Mouse (Mus musculus) midbrain, embryonic 15.5 days (tissue): Measurements from ENCODE around the gene Dgkd. TPM values are rescaled to one million over a fixed set of nuclear protein-coding genes. Genes with fewer than 3 reads are reported as not detected.

ENCODE experiments used
- ATAC-seq: fragments of 200-750 bp; cut with Nextera tagmentation; replicated peaks from 2 replicates; pipeline ENCODE4 v1.8.0; 2017; ENCODE audit warnings: moderate TSS enrichment
- H3K27ac ChIP-seq: fragments of 300-500 bp; sonication (generic); 2 replicates; pipeline ENCODE4 v1.5.1; 2015; ENCODE audit warnings: mild to moderate bottlenecking, inconsistent platforms
- H3K27me3 ChIP-seq: fragments of 300-500 bp; sonication (generic); replicated peaks from 2 replicates; pipeline ENCODE4 v1.6.1; 2015; ENCODE audit warnings: inconsistent platforms
- H3K36me3 ChIP-seq: fragments of 300-500 bp; sonication (generic); replicated peaks from 2 replicates; pipeline ENCODE4 v1.6.1; 2015; ENCODE audit warnings: inconsistent platforms
- H3K4me1 ChIP-seq: fragments of 300-500 bp; sonication (generic); 2 replicates; pipeline ENCODE4 v1.6.1; 2015; ENCODE audit warnings: inconsistent platforms
- H3K4me2 ChIP-seq: fragments of 300-500 bp; sonication (generic); 2 replicates; pipeline ENCODE4 v1.6.1; 2015; ENCODE audit warnings: inconsistent platforms, mild to moderate bottlenecking, moderate library complexity
- H3K4me3 ChIP-seq: fragments of 300-500 bp; sonication (generic); 2 replicates; pipeline ENCODE4 v1.5.1; 2015; ENCODE audit warnings: mild to moderate bottlenecking, inconsistent platforms
- H3K9ac ChIP-seq: fragments of 300-500 bp; sonication (generic); 2 replicates; pipeline ENCODE4 v1.6.1; 2015; ENCODE audit warnings: mild to moderate bottlenecking, inconsistent platforms
- H3K9me3 ChIP-seq: fragments of 300-500 bp; sonication (generic); 2 replicates; pipeline ENCODE4 v1.6.1; 2016; ENCODE audit warnings: inconsistent platforms
- WGBS: fragments of 180-500 bp; shearing (Covaris S2); methylation state at CpG from one replicate; pipeline ENCODE4 v1.1.7; 2015; ENCODE audit warnings: mixed read lengths; 5-methylcytosine and 5-hydroxymethylcytosine counted together
- polyA plus RNA-seq: library from polyadenylated mRNA; unstranded; fragments of >200 nt; fragmentation: Nextera tagmentation; extraction: Ambion mirVana; gene quantifications from 2 replicates; pipeline ENCODE4 v1.2.1, GENCODE M21; 2015

Dgkd gene
- polyA plus RNA-seq, 1 experiment from 2014 or later = 52.8 TPM

GRCm38 (mm10) chr1:87900979-87901378 lies 47.9 kb downstream of the Dgkd start:
- H3K4me2 ChIP-seq = no peak overlapping the region
- WGBS = 96% methylated on average over 6 of the region's 6 CpGs
- no peak overlapping the region for H3K27ac ChIP-seq
- H3K36me3 ChIP-seq = no peaks in the 10 kb centered on the region
- no peaks in the 10 kb centered on the region for H3K9me3 ChIP-seq
- no peak overlapping the region for H3K4me3 ChIP-seq
- H3K4me1 ChIP-seq = no peaks in the 10 kb centered on the region
- no peak overlapping the region for H3K9ac ChIP-seq
- ATAC-seq = no peak
- H3K27me3 ChIP-seq = no peaks in the 10 kb centered on the region

GRCm38 (mm10) chr1:87902186-87902585 lies 49.1 kb downstream of the Dgkd start:
- H3K4me3 ChIP-seq = no peak overlapping the region
- no peak for ATAC-seq
- H3K36me3 ChIP-seq = no peaks in the 10 kb centered on the region
- H3K9me3 ChIP-seq = no peaks in the 10 kb centered on the region
- H3K9ac ChIP-seq = no peak overlapping the region
- no peaks in the 10 kb centered on the region for H3K4me1 ChIP-seq
- no peaks in the 10 kb centered on the region for H3K27me3 ChIP-seq
- no peak overlapping the region for H3K27ac ChIP-seq
- H3K4me2 ChIP-seq = no peak overlapping the region

GRCm38 (mm10) chr1:87906361-87906956 lies 53.4 kb downstream of the Dgkd start:
- Histone ChIP-seq H3K9me3 (no peaks in the 10 kb centered on the region), H3K4me3 (no peak overlapping the region), H3K36me3 (no peaks in the 10 kb centered on the region; the same call in 1 of the 2 replicates), H3K27ac (no peak overlapping the region), H3K4me2 (no peak overlapping the region), H3K9ac (no peak overlapping the region), H3K27me3 (no peaks in the 10 kb centered on the region), H3K4me1 (no peaks in the 10 kb centered on the region)
- WGBS = 91% methylated on average over 5 of the region's 5 CpGs
- no peak for ATAC-seq

- no peak for ATAC-seq
- WGBS = 92% methylated on average over 2 of the region's 2 CpGs
Measured at GRCm38 (mm10) chr1:87908006-87908405, 54.9 kb downstream of the Dgkd start.

GRCm38 (mm10) chr1:87908736-87909135 lies 55.6 kb downstream of the Dgkd start:
- Histone ChIP-seq H3K4me3 (no peak overlapping the region), H3K36me3 (no peaks in the 10 kb centered on the region; the same call in 1 of the 2 replicates), H3K9ac (no peak overlapping the region), H3K9me3 (no peaks in the 10 kb centered on the region), H3K4me1 (no peaks in the 10 kb centered on the region), H3K27me3 (no peaks in the 10 kb centered on the region), H3K27ac (no peak overlapping the region), H3K4me2 (no peak overlapping the region)
- no peak for ATAC-seq
- 91% methylated on average over 3 of the region's 3 CpGs for WGBS

More at GRCm38 (mm10) chr1:87908006-87908405, 54.9 kb downstream of the Dgkd start:
- H3K4me2 ChIP-seq = no peak overlapping the region
- no peak overlapping the region for H3K9ac ChIP-seq
- no peaks in the 10 kb centered on the region for H3K9me3 ChIP-seq
- H3K4me3 ChIP-seq = no peak overlapping the region
- H3K27ac ChIP-seq = no peak overlapping the region
- H3K36me3 ChIP-seq = no peaks in the 10 kb centered on the region; the same call in 1 of the 2 replicates
- H3K27me3 ChIP-seq = no peaks in the 10 kb centered on the region
- H3K4me1 ChIP-seq = no peaks in the 10 kb centered on the region

GRCm38 (mm10) chr1:87909565-87909964 lies 56.5 kb downstream of the Dgkd start:
- Histone ChIP-seq H3K27me3 (no peaks in the 10 kb centered on the region), H3K27ac (no peak overlapping the region), H3K9ac (no peak overlapping the region), H3K4me3 (no peak overlapping the region), H3K4me1 (no peaks in the 10 kb centered on the region), H3K9me3 (no peaks in the 10 kb centered on the region), H3K4me2 (no peak overlapping the region), H3K36me3 (no peaks in the 10 kb centered on the region; the same call in 1 of the 2 replicates)
- ATAC-seq = no peak

GRCm38 (mm10) chr1:87910428-87910827 lies 57.3 kb downstream of the Dgkd start:
- no peak overlapping the region for H3K4me3 ChIP-seq
- WGBS = 94% methylated on average over 1 of the region's 1 CpGs
- ATAC-seq = no peak
- no peak overlapping the region for H3K9ac ChIP-seq
- no peaks in the 10 kb centered on the region for H3K9me3 ChIP-seq
- H3K4me2 ChIP-seq = no peak overlapping the region
- H3K27me3 ChIP-seq = no peaks in the 10 kb centered on the region
- H3K4me1 ChIP-seq = no peaks in the 10 kb centered on the region
- no peak overlapping the region for H3K27ac ChIP-seq
- H3K36me3 ChIP-seq = no peaks in the 10 kb centered on the region; the same call in 1 of the 2 replicates

GRCm38 (mm10) chr1:87913356-87913755 lies 60.3 kb downstream of the Dgkd start:
- Histone ChIP-seq H3K9me3 (no peaks in the 10 kb centered on the region), H3K4me2 (no peak overlapping the region), H3K27me3 (no peaks in the 10 kb centered on the region), H3K27ac (no peak overlapping the region), H3K9ac (no peak overlapping the region), H3K4me1 (no peaks in the 10 kb centered on the region), H3K36me3 (peaks cover 4% of the 10 kb centered on the region; the same call in 1 of the 2 replicates), H3K4me3 (no peak overlapping the region)
- no peak for ATAC-seq

GRCm38 (mm10) chr1:87917361-87917760 lies 64.3 kb downstream of the Dgkd start:
- WGBS = 95% methylated on average over 3 of the region's 3 CpGs
- ATAC-seq = no peak
- Histone ChIP-seq H3K4me2 (no peak overlapping the region), H3K4me1 (no peaks in the 10 kb centered on the region), H3K27me3 (no peaks in the 10 kb centered on the region), H3K36me3 (0 out of 2 replicates have a peak, but pooled peaks cover 14% of the 10 kb centered on the region), H3K9me3 (no peaks in the 10 kb centered on the region), H3K4me3 (no peak overlapping the region), H3K9ac (no peak overlapping the region), H3K27ac (no peak overlapping the region)

- no peak for ATAC-seq
- Histone ChIP-seq H3K4me2 (no peak overlapping the region), H3K4me3 (no peak overlapping the region), H3K9me3 (no peaks in the 10 kb centered on the region), H3K9ac (no peak overlapping the region), H3K36me3 (0 out of 2 replicates have a peak, but pooled peaks cover 14% of the 10 kb centered on the region), H3K27me3 (no peaks in the 10 kb centered on the region), H3K27ac (no peak overlapping the region), H3K4me1 (no peaks in the 10 kb centered on the region)
- WGBS = 94% methylated on average over 2 of the region's 2 CpGs
Measured at GRCm38 (mm10) chr1:87918061-87918460, 65.0 kb downstream of the Dgkd start.

- H3K4me1 ChIP-seq = no peaks in the 10 kb centered on the region
- H3K27ac ChIP-seq = no peak overlapping the region
- no peak for ATAC-seq
- H3K36me3 ChIP-seq = 0 out of 2 replicates have a peak, but pooled peaks cover 14% of the 10 kb centered on the region
- no peaks in the 10 kb centered on the region for H3K27me3 ChIP-seq
- no peak overlapping the region for H3K4me2 ChIP-seq
- H3K4me3 ChIP-seq = no peak overlapping the region
- no peaks in the 10 kb centered on the region for H3K9me3 ChIP-seq
- 92% methylated on average over 3 of the region's 3 CpGs for WGBS
- no peak overlapping the region for H3K9ac ChIP-seq
Measured at GRCm38 (mm10) chr1:87920056-87920614, 67.0 kb downstream of the Dgkd start.

- no peak for ATAC-seq
- Histone ChIP-seq H3K9ac (no peak overlapping the region), H3K27ac (no peak overlapping the region), H3K27me3 (no peaks in the 10 kb centered on the region), H3K4me1 (no peaks in the 10 kb centered on the region), H3K4me3 (no peak overlapping the region), H3K4me2 (no peak overlapping the region), H3K36me3 (peaks cover 22% of the 10 kb centered on the region), H3K9me3 (no peaks in the 10 kb centered on the region)
- 62% methylated on average over 1 of the region's 1 CpGs for WGBS
Measured at GRCm38 (mm10) chr1:87922666-87923065, 69.6 kb downstream of the Dgkd start.

- Histone ChIP-seq H3K9ac (no peak overlapping the region), H3K27ac (no peak overlapping the region), H3K4me1 (no peaks in the 10 kb centered on the region), H3K4me2 (no peak overlapping the region), H3K4me3 (no peak overlapping the region), H3K36me3 (peaks cover 8% of the 10 kb centered on the region), H3K9me3 (no peaks in the 10 kb centered on the region), H3K27me3 (no peaks in the 10 kb centered on the region)
- 100% methylated on average over 4 of the region's 4 CpGs for whole genome bisulfite sequencing
- ATAC-seq = no peak
Measured at GRCm38 (mm10) chr1:87924888-87925287, 71.8 kb downstream of the Dgkd start.
